Mouse (Mus musculus) splenic B cell, adult 2 months (primary cell): ENCODE results near the gene Syt1.

Source experiments
- DNase-seq: peaks from one replicate; pipeline ENCODE4 v3.0.0-alpha.2; 2011; ENCODE audit warnings: low read depth, low spot score
- H3K27me3 ChIP-seq: 2 replicates; pipeline ENCODE4 v1.6.1; 2012; ENCODE audit warnings: mild to moderate bottlenecking, low read length, moderate library complexity, mixed read lengths; ENCODE audit not compliant: control insufficient read depth, poor library complexity, insufficient read depth, severe bottlenecking
- H3K36me3 ChIP-seq: 2 replicates; pipeline ENCODE4 v1.6.1; 2012; ENCODE audit warnings: mild to moderate bottlenecking, low read length, moderate library complexity, mixed read lengths; ENCODE audit not compliant: control insufficient read depth, poor library complexity, insufficient read depth, severe bottlenecking

The Syt1 gene

GRCm38 (mm10) chr10:108679675-108680390, 330.9 kb downstream of the Syt1 start:
- Histone ChIP-seq H3K27me3 (no peaks in the 10 kb centered on the region), H3K36me3 (no peaks in the 10 kb centered on the region)
- no peak for DNase-seq

DNA sequence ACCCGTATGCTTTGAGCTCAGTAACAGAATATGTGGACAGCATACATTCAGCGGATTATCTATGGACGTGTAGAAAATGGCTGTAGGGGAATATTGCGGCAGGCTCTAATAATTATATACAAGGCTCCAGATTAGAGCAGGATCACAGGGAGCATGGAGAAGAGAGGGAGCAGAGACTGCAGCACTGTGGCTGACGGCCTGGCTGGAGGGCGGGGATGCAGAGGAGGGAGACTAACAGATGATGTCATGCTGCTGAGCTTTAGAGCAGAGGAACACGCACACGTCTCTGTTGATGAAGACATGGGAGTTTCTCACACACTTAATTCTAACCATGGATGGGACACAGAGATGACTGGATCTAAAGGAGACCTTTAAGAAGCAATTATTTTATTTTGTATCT, 333.7 kb downstream of the Syt1 start:
- Histone ChIP-seq H3K27me3 (no peaks in the 10 kb centered on the region), H3K36me3 (no peaks in the 10 kb centered on the region)
- no peak for DNase-seq

- no peaks in the 10 kb centered on the region for H3K27me3 ChIP-seq
- H3K36me3 ChIP-seq: no peaks in the 10 kb centered on the region
- DNase-seq: no peak
Measured at GRCm38 (mm10) chr10:108668944-108669343, 341.8 kb downstream of the Syt1 start.

DNA sequence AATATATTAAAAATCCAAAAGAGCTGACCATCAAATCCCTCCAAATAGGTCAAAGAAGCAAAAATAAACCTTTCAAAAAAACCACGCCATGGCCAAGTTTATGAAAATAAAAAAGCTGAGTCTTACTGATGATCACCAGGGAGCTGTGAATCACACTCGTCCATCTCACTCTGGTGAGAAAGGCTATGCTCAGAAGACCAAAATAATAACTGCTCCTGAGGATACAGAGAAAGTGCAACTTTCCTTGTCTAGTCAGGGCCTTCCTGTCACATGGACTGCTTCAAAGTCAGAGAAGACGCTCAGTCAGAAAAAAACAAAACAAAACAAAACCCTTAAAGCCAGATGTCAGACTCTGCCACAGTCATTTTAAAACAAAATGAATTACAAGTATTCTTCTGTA, 350.5 kb downstream of the Syt1 start:
- Histone ChIP-seq H3K36me3 (no peaks in the 10 kb centered on the region), H3K27me3 (no peaks in the 10 kb centered on the region)
- DNase-seq: no peak

- no peaks in the 10 kb centered on the region for H3K27me3 ChIP-seq
- no peaks in the 10 kb centered on the region for H3K36me3 ChIP-seq
- DNase-seq: no peak
Measured at GRCm38 (mm10) chr10:108658300-108658699, 352.5 kb downstream of the Syt1 start.

- H3K36me3 ChIP-seq: no peaks in the 10 kb centered on the region
- H3K27me3 ChIP-seq: no peaks in the 10 kb centered on the region
- no peak for DNase-seq
Measured at GRCm38 (mm10) chr10:108657669-108658068, 353.1 kb downstream of the Syt1 start.

GRCm38 (mm10) chr10:108656898-108657297, 353.9 kb downstream of the Syt1 start:
- DNase-seq: no peak
- Histone ChIP-seq H3K27me3 (no peaks in the 10 kb centered on the region), H3K36me3 (no peaks in the 10 kb centered on the region)

DNA sequence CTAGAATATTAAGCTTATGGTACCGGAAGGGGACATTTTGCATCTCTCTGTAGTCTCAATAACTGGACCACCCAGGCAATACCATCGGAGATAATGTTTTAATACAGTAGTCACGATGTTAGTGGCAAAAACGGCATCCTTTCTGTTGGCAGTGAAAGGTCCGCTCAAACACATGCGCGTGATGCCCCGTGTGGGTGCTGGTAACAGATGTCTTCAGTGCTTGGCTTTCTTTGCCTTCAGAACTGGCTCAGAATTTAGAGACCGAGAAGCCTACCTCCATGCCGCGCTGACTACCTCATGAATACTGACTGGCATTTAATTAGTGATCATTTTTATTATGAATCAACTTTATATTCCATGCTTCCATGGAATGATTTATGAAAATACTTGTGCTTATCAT, 355.7 kb downstream of the Syt1 start:
- Histone ChIP-seq H3K36me3 (no peaks in the 10 kb centered on the region), H3K27me3 (no peaks in the 10 kb centered on the region)
- no peak for DNase-seq

- DNase-seq: no peak
- Histone ChIP-seq H3K27me3 (no peaks in the 10 kb centered on the region), H3K36me3 (no peaks in the 10 kb centered on the region)
Measured at GRCm38 (mm10) chr10:108652831-108653230, 358.0 kb downstream of the Syt1 start.

GRCm38 (mm10) chr10:108652066-108652465, 358.7 kb downstream of the Syt1 start:
- no peaks in the 10 kb centered on the region for H3K36me3 ChIP-seq
- no peak for DNase-seq
- no peaks in the 10 kb centered on the region for H3K27me3 ChIP-seq

- no peak for DNase-seq
- H3K27me3 ChIP-seq: no peaks in the 10 kb centered on the region
- H3K36me3 ChIP-seq: no peaks in the 10 kb centered on the region
Measured at GRCm38 (mm10) chr10:108649174-108649573, 361.6 kb downstream of the Syt1 start.

- Histone ChIP-seq H3K27me3 (no peaks in the 10 kb centered on the region), H3K36me3 (no peaks in the 10 kb centered on the region)
- no peak for DNase-seq
Measured at GRCm38 (mm10) chr10:108643915-108644314, 366.9 kb downstream of the Syt1 start.

DNA sequence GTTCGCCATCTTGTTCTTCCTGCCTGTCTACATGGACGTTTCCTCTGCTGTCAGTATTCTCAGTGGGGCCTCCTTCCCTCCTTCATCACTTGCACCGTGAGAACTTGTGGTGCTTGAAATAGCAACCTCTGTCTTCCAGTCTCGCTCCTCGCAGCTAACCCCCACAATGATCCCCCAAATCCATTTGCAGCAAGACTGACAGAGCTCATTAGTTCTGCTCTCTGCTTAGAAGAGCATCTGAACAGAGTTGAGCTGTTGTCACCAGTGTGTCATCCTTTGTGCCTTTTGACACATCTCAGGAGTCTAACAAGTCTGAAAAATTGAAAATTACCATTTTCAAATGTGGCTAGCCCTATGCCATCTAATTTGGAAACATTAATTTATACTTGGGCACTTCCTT, 372.7 kb downstream of the Syt1 start:
- Histone ChIP-seq H3K27me3 (no peaks in the 10 kb centered on the region), H3K36me3 (no peaks in the 10 kb centered on the region)

DNA sequence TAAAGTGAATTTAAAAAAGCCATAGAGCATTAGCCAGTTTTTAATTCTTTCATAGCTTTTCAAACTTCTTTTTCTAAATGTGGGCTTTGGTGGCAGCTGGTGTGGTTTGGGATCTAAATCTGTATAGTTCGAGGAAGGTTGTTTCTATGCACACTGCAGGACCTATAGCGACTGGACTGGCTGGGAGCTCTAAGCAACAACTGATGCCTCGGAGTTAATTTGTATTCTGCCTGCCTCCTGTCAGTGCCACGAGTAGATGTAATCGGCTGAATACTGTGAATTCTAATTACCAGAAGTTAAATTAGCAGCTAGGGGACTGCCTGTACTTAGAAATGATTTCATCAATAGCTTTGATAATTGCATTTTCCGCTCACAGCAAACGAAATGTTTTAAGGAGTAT, 374.7 kb downstream of the Syt1 start:
- DNase-seq: no peak
- no peaks in the 10 kb centered on the region for H3K36me3 ChIP-seq
- H3K27me3 ChIP-seq: no peaks in the 10 kb centered on the region

More for the DNA sequence above, 372.7 kb downstream of the Syt1 start:
- DNase-seq: no peak

DNA sequence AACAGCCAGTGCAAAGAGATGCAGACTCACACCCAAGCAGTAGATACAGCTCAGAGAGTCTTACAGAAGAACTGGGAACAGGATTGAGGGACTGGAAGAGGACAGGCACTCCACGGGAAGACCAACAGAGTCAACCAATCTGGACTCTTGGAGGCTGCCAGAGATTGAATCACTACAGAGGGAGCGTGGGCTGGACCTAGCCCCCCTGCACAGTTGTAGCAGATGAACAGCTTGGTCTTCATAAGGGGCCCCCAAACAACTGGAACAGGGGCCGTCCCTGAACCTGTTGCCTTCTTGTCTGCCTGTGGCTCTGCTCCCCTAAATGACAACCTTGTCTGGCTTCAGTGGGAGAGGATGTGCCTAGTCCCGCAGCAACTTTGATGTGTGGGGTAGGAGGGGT, 375.2 kb downstream of the Syt1 start:
- DNase-seq: no peak
- no peaks in the 10 kb centered on the region for H3K27me3 ChIP-seq
- H3K36me3 ChIP-seq: no peaks in the 10 kb centered on the region

DNA sequence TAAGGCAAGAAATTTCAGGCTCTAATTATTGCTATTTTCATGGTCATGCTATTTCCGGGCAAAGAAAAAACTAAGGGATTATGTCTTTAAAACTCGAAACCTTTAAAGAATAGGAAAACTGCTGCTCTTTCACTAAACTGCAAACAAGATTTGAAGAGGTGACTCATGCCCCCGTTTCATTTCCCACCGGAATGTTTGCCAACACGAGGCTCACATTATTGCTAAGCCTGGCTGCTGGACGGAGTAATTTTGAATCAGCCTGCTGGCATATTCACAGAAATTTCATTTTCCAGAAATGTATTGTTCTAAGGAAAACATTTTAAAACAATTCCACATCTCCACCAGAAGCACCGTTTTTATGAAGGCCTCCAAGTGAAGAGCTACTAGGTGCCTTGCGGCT, 379.9 kb downstream of the Syt1 start:
- DNase-seq: no peak
- no peaks in the 10 kb centered on the region for H3K27me3 ChIP-seq
- H3K36me3 ChIP-seq: no peaks in the 10 kb centered on the region
